Mouse (Mus musculus): Measurements from ENCODE around the gene Togaram1.

DNA sequence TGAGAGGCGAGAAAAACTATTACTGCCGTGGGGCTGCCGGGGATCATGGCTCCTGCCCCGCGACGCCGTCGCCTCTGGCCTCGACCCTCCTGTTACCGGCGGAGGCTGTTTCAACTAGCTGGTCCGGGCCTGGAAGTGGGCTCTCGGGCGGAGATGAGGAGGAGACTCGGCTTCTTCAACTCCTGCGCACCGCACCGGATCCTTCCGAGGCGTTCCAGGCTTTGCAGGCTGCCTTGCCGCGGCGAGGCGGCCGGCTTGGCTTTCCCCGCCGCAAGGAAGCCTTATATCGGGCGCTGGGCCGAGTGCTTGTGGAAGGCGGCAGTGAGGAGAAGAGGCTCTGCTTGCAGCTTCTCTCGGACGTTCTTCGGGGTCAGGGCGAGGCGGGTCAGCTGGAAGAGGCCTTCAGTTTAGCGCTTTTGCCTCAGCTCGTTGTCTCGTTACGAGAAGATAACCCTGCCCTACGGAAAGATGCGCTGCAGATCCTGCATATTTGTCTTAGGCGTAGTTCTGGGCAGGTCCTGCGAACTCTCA is 562 bp downstream of the Togaram1 start:
- TF ChIP-seq CTCF (IDR thresholded peaks at IDR 0.05; ENCODE audit: borderline replicate concordance, control insufficient read depth, extremely low read depth, insufficient read depth, low read length, poor library complexity): no peak
- no peak for TF ChIP-seq POLR2A (IDR thresholded peaks at IDR 0.05; ENCODE audit: control insufficient read depth, extremely low read depth, insufficient read depth, low read length, poor library complexity)

Measured in thymus, adult 2 months (tissue).